Mouse (Mus musculus): Measurements from ENCODE around the gene Ruvbl2. TPM values are rescaled to one million over a fixed set of nuclear protein-coding genes. Genes with fewer than 3 reads are reported as not detected.
"Not testable (repeated sequence)": the region's sequence is repeated elsewhere in the genome, so short reads cannot be mapped to it uniquely, and the experiment has no call there.

The Ruvbl2 gene
- polyA plus RNA-seq, 1 experiment from 2014 or later = 65.0 TPM

- H3K9me3 ChIP-seq (replicated peaks) = no peaks in the 10 kb centered on the region
- ATAC-seq (replicated peaks; ENCODE audit: insufficient number of reproducible peaks, insufficient read depth, low FRiP score, low read depth) = no peak
- no peaks in the 10 kb centered on the region for H3K27me3 ChIP-seq
- H3K4me2 ChIP-seq = no peak overlapping the region
- no peaks in the 10 kb centered on the region for H3K36me3 ChIP-seq
- H3K4me3 ChIP-seq = no peak overlapping the region
- no peak overlapping the region for H3K9ac ChIP-seq
- H3K4me1 ChIP-seq (replicated peaks) = peaks cover 11% of the 10 kb centered on the region
- H3K27ac ChIP-seq = no peak overlapping the region
- WGBS = 4% methylated on average over 3 of the region's 3 CpGs
These were observed 33.0 kb upstream of the Ruvbl2 start for GRCm38 (mm10) chr7:45470869-45471268.

GRCm38 (mm10) chr7:45467090-45467670, 29.3 kb upstream of the Ruvbl2 start:
- ATAC-seq (replicated peaks; ENCODE audit: insufficient number of reproducible peaks, insufficient read depth, low FRiP score, low read depth) = no peak
- peak overlapping the region; percentile 47 for H3K9ac ChIP-seq
- WGBS = 34% methylated on average over 7 of the region's 7 CpGs
- no peaks in the 10 kb centered on the region for H3K27me3 ChIP-seq
- H3K4me1 ChIP-seq (replicated peaks) = peaks cover 19% of the 10 kb centered on the region
- H3K9me3 ChIP-seq (replicated peaks) = no peaks in the 10 kb centered on the region
- H3K4me2 ChIP-seq = peak overlapping the region; percentile 87
- H3K36me3 ChIP-seq = peaks cover 28% of the 10 kb centered on the region
- H3K27ac ChIP-seq = no peak overlapping the region; the same call in 1 of the 2 replicates
- peak overlapping the region; percentile 91 for H3K4me3 ChIP-seq

GRCm38 (mm10) chr7:45466283-45467089, 28.6 kb upstream of the Ruvbl2 start, which contains the start of gene Bax:
TSS of gene Bax (minus strand) at chr7:45466898.
- Histone ChIP-seq H3K9me3 (replicated peaks) (no peaks in the 10 kb centered on the region), H3K4me1 (replicated peaks) (peaks cover 22% of the 10 kb centered on the region), H3K9ac (peak within 1 kb of the TSS; percentile 86), H3K27ac (peak within 1 kb of the TSS; percentile 74), H3K36me3 (peaks cover 33% of the 10 kb centered on the region), H3K4me3 (peak within 1 kb of the TSS; percentile 91), H3K4me2 (peak within 1 kb of the TSS; percentile 87), H3K27me3 (no peaks in the 10 kb centered on the region)
- under 1% methylated on average over 56 of the region's 58 CpGs for WGBS
- ATAC-seq (replicated peaks; ENCODE audit: insufficient number of reproducible peaks, insufficient read depth, low FRiP score, low read depth) = peak; percentile 80

- 77% methylated on average over 9 of the region's 9 CpGs for WGBS
These were observed 27.7 kb upstream of the Ruvbl2 start for GRCm38 (mm10) chr7:45465549-45465948.

GRCm38 (mm10) chr7:45465112-45465511, 27.2 kb upstream of the Ruvbl2 start:
- peaks cover 33% of the 10 kb centered on the region for H3K36me3 ChIP-seq
- H3K9me3 ChIP-seq (replicated peaks) = no peaks in the 10 kb centered on the region
- H3K4me3 ChIP-seq = peak overlapping the region; percentile 91
- no peaks in the 10 kb centered on the region for H3K27me3 ChIP-seq
- H3K9ac ChIP-seq = no peak overlapping the region
- H3K4me1 ChIP-seq (replicated peaks) = peaks cover 35% of the 10 kb centered on the region
- H3K27ac ChIP-seq = no peak overlapping the region
- no peak for ATAC-seq (replicated peaks; ENCODE audit: insufficient number of reproducible peaks, insufficient read depth, low FRiP score, low read depth)
- H3K4me2 ChIP-seq = peak overlapping the region; percentile 87
- WGBS = 92% methylated on average over 12 of the region's 12 CpGs

More at GRCm38 (mm10) chr7:45465549-45465948, 27.7 kb upstream of the Ruvbl2 start:
- H3K4me3 ChIP-seq = peak overlapping the region; percentile 91
- peaks cover 30% of the 10 kb centered on the region for H3K4me1 ChIP-seq (replicated peaks)
- no peaks in the 10 kb centered on the region for H3K9me3 ChIP-seq (replicated peaks)
- H3K27ac ChIP-seq = no peak overlapping the region
- no peaks in the 10 kb centered on the region for H3K27me3 ChIP-seq
- no peak for ATAC-seq (replicated peaks; ENCODE audit: insufficient number of reproducible peaks, insufficient read depth, low FRiP score, low read depth)
- H3K4me2 ChIP-seq = peak overlapping the region; percentile 87
- H3K9ac ChIP-seq = peak overlapping the region; percentile 86; the same call in 1 of the 2 replicates
- peaks cover 33% of the 10 kb centered on the region for H3K36me3 ChIP-seq

GRCm38 (mm10) chr7:45463987-45464778, 26.3 kb upstream of the Ruvbl2 start:
- ATAC-seq (replicated peaks; ENCODE audit: insufficient number of reproducible peaks, insufficient read depth, low FRiP score, low read depth) = no peak

GRCm38 (mm10) chr7:45462868-45463267, 25.0 kb upstream of the Ruvbl2 start:
- 78% methylated on average over 4 of the region's 4 CpGs for WGBS
- not testable (repeated sequence) for H3K9ac ChIP-seq; H3K4me2 ChIP-seq; ATAC-seq (replicated peaks; ENCODE audit: insufficient number of reproducible peaks, insufficient read depth, low FRiP score, low read depth); H3K27me3 ChIP-seq; H3K27ac ChIP-seq; H3K9me3 ChIP-seq (replicated peaks); H3K4me3 ChIP-seq
- Histone ChIP-seq H3K4me1 (replicated peaks) (peaks cover 43% of the 10 kb centered on the region), H3K36me3 (peaks cover 37% of the 10 kb centered on the region)

More at GRCm38 (mm10) chr7:45463987-45464778, 26.3 kb upstream of the Ruvbl2 start:
- H3K36me3 ChIP-seq = peaks cover 33% of the 10 kb centered on the region
- 94% methylated on average over 7 of the region's 7 CpGs for WGBS
- H3K4me1 ChIP-seq (replicated peaks) = peaks cover 37% of the 10 kb centered on the region
- no peak overlapping the region for H3K4me2 ChIP-seq
- H3K27ac ChIP-seq = no peak overlapping the region
- no peaks in the 10 kb centered on the region for H3K9me3 ChIP-seq (replicated peaks)
- no peak overlapping the region for H3K4me3 ChIP-seq
- no peaks in the 10 kb centered on the region for H3K27me3 ChIP-seq
- H3K9ac ChIP-seq = no peak overlapping the region

GRCm38 (mm10) chr7:45462325-45462724, 24.4 kb upstream of the Ruvbl2 start:
- Histone ChIP-seq H3K4me2 (no peak overlapping the region), H3K4me3 (no peak overlapping the region), H3K4me1 (replicated peaks) (peaks cover 48% of the 10 kb centered on the region), H3K9me3 (replicated peaks) (no peaks in the 10 kb centered on the region), H3K27me3 (no peaks in the 10 kb centered on the region), H3K36me3 (peaks cover 43% of the 10 kb centered on the region), H3K9ac (no peak overlapping the region), H3K27ac (no peak overlapping the region)
- ATAC-seq (replicated peaks; ENCODE audit: insufficient number of reproducible peaks, insufficient read depth, low FRiP score, low read depth) = no peak
- WGBS = 82% methylated on average over 4 of the region's 4 CpGs

- no peak overlapping the region for H3K4me2 ChIP-seq
These were observed 23.9 kb upstream of the Ruvbl2 start for GRCm38 (mm10) chr7:45461781-45462180.

GRCm38 (mm10) chr7:45461326-45461725, 23.4 kb upstream of the Ruvbl2 start:
- H3K27me3 ChIP-seq = no peaks in the 10 kb centered on the region
- no peak for ATAC-seq (replicated peaks; ENCODE audit: insufficient number of reproducible peaks, insufficient read depth, low FRiP score, low read depth)
- H3K4me3 ChIP-seq = no peak overlapping the region; the same call in 1 of the 2 replicates
- H3K4me2 ChIP-seq = peak overlapping the region; percentile 76; the same call in 1 of the 2 replicates
- peaks cover 45% of the 10 kb centered on the region for H3K36me3 ChIP-seq
- H3K27ac ChIP-seq = peak overlapping the region; percentile 79
- H3K9me3 ChIP-seq (replicated peaks) = no peaks in the 10 kb centered on the region
- WGBS = 60% methylated on average over 5 of the region's 5 CpGs
- H3K4me1 ChIP-seq (replicated peaks) = peaks cover 52% of the 10 kb centered on the region
- H3K9ac ChIP-seq = no peak overlapping the region

More at GRCm38 (mm10) chr7:45461781-45462180, 23.9 kb upstream of the Ruvbl2 start:
- H3K36me3 ChIP-seq = peaks cover 45% of the 10 kb centered on the region
- no peaks in the 10 kb centered on the region for H3K9me3 ChIP-seq (replicated peaks)
- no peaks in the 10 kb centered on the region for H3K27me3 ChIP-seq
- ATAC-seq (replicated peaks; ENCODE audit: insufficient number of reproducible peaks, insufficient read depth, low FRiP score, low read depth) = no peak
- H3K9ac ChIP-seq = no peak overlapping the region
- H3K4me3 ChIP-seq = no peak overlapping the region
- 89% methylated on average over 4 of the region's 4 CpGs for WGBS
- H3K27ac ChIP-seq = peak overlapping the region; percentile 67
- H3K4me1 ChIP-seq (replicated peaks) = peaks cover 48% of the 10 kb centered on the region

- peaks cover 52% of the 10 kb centered on the region for H3K4me1 ChIP-seq (replicated peaks)
- ATAC-seq (replicated peaks; ENCODE audit: insufficient number of reproducible peaks, insufficient read depth, low FRiP score, low read depth) = no peak; the same call in 1 of the 2 replicates
These were observed 23.0 kb upstream of the Ruvbl2 start for GRCm38 (mm10) chr7:45460860-45461314.

More at GRCm38 (mm10) chr7:45460860-45461314, 23.0 kb upstream of the Ruvbl2 start:
- Histone ChIP-seq H3K9ac (no peak overlapping the region), H3K4me3 (peak overlapping the region; percentile 72; the same call in 1 of the 2 replicates), H3K9me3 (replicated peaks) (no peaks in the 10 kb centered on the region), H3K36me3 (peaks cover 45% of the 10 kb centered on the region), H3K27me3 (no peaks in the 10 kb centered on the region), H3K27ac (peak overlapping the region; percentile 79), H3K4me2 (peak overlapping the region; percentile 76)
- 9% methylated on average over 13 of the region's 13 CpGs for WGBS

All from heart, embryonic 15.5 days (tissue).